In the genomic region with DNA sequence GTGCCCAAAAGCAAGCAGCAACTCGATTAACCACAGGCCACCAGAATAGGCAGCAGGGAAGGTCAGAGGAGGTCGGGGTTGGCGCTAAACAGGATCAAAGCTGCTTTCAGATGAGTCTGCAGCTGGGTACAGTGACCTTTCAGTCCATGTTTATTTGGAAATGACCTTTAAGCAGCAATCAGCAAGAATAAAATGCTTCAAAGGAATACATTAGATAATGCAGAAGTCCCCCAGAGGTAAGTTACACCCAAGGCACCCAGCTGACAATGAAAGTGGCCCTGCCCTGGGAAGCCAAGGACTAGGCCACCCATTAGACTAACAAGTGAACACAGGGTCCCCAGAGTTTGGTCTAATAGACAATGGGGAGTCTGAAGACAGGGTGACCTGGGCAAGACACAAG, we compare ENCODE assay signal across 24 mouse cellular contexts. TPM values are rescaled to one million over a fixed set of nuclear protein-coding genes. Genes with fewer than 3 reads are reported as not detected.
DNase-seq lines count a peak whose midpoint lies in the region; TF ChIP-seq lines count a peak whose summit lies in the region.
"Had no signal": no experiment of that assay in that cellular context is flagged by ENCODE, and none has a peak within 500 bp of the region (broad histone marks: within the 10 kb centered on the region; RNA-seq: fewer than 3 reads in every experiment).

No protein-coding gene starts in this region.

- H3K79me2 ChIP-seq in liver, adult 2 months (ENCODE audit: control insufficient read depth, insufficient read depth, low read length), result no peaks in the 10 kb centered on the region

- peaks cover 2% of the 10 kb centered on the region for H3K4me1 ChIP-seq in liver, adult 2 months (ENCODE audit: control insufficient read depth, insufficient read depth, low read length)
- H3K4me1 ChIP-seq in ES-E14 (ENCODE audit: control insufficient read depth in 2 of 2, insufficient read depth in 2 of 2, low read length in 2 of 2, poor library complexity in 1 of 2), result 0 out of 4 replicates have a peak, but pooled peaks cover 0 to 2% of the 10 kb centered on the region in 2 experiments
- H3K4me1 ChIP-seq: heart, embryonic 15.5 days had no signal

- 21% methylated on average over 3 of the region's 3 CpGs for WGBS in liver, adult 2 months

- in situ Hi-C loops in ES-E14 (cut with MboI; ENCODE audit: low sequenced_read_pairs in 2 of 2, unreplicated experiment in 2 of 2), result no loop called here

- peak; percentile 13 for DNase-seq in adrenal gland, postnatal 10 days
- DNase-seq in adrenal gland, adult 8-10 months, result no peak
- peak; percentile 57 for DNase-seq in liver, adult 2 months (ENCODE audit: extremely low read depth, low read depth, low spot score)
- DNase-seq in liver (no peak), ES-E14 (ENCODE audit: low read depth, low spot score) (peak; percentile 47)
- DNase-seq in adrenal gland, postnatal 36 days, result peak; percentile 16 to 17
- DNase-seq in layer of hippocampus, postnatal 25 days (ENCODE audit: extremely low spot score in 1 of 2, low spot score in 1 of 2), result no peak
- DNase-seq: cerebellum, adult 11 months; cerebellum, adult 2 months; cerebellum, adult 9-11 months; cerebellum, postnatal 25 days; gastrocnemius, postnatal 25 days; heart, adult 18-20 months; heart, postnatal 10 days; heart, postnatal 36 days; kidney, adult 2 months had no signal

- no peaks in the 10 kb centered on the region for H3K27me3 ChIP-seq in liver, adult 2 months (ENCODE audit: control insufficient read depth, insufficient read depth, low read length)
- H3K27me3 ChIP-seq: embryonic facial prominence, embryonic 12.5 days; embryonic facial prominence, embryonic 15.5 days; heart, embryonic 12.5 days; heart, embryonic 15.5 days; Patski had no signal

- no peak for TF ChIP-seq POLR2A in liver, adult 2 months (IDR thresholded peaks at IDR 0.05; ENCODE audit: extremely low read depth, insufficient read depth, low read length)

- no peak overlapping the region for H3K27ac ChIP-seq in liver, adult 2 months (replicated peaks; ENCODE audit: insufficient read depth, low read depth, low read length)
- H3K27ac ChIP-seq in ES-E14 (ENCODE audit: insufficient read depth, low read depth, low read length, poor library complexity, severe bottlenecking), result no peak overlapping the region
- H3K27ac ChIP-seq: embryonic facial prominence, embryonic 12.5 days; embryonic facial prominence, embryonic 15.5 days; heart, embryonic 15.5 days; hindbrain, embryonic 14.5 days had no signal

- no peaks in the 10 kb centered on the region for H3K9me3 ChIP-seq in ES-E14 (ENCODE audit: control insufficient read depth, insufficient read depth, low read depth, low read length)
- H3K9me3 ChIP-seq: embryonic facial prominence, embryonic 12.5 days; embryonic facial prominence, embryonic 15.5 days; heart, embryonic 12.5 days; heart, embryonic 15.5 days had no signal

- no peak overlapping the region for H3K4me3 ChIP-seq in liver, adult 2 months (ENCODE audit: insufficient read depth, low read depth, low read length)
- no peak overlapping the region for H3K4me3 ChIP-seq in ES-E14 (ENCODE audit: insufficient read depth in 1 of 2, low read depth in 1 of 2, low read length in 2 of 2, poor library complexity in 1 of 2, severe bottlenecking in 1 of 2)
- H3K4me3 ChIP-seq: embryonic facial prominence, embryonic 12.5 days; embryonic facial prominence, embryonic 15.5 days; heart, embryonic 12.5 days; heart, embryonic 15.5 days had no signal

- no peaks in the 10 kb centered on the region for H3K36me3 ChIP-seq in liver, adult 2 months (ENCODE audit: control insufficient read depth, insufficient read depth, low read length)
- H3K36me3 ChIP-seq in ES-E14 (ENCODE audit: control insufficient read depth, insufficient read depth, low read length, poor library complexity, severe bottlenecking), result no peaks in the 10 kb centered on the region; the same call in 1 of the 2 replicates
- H3K36me3 ChIP-seq: embryonic facial prominence, embryonic 12.5 days; embryonic facial prominence, embryonic 15.5 days; G1E; heart, embryonic 12.5 days; heart, embryonic 15.5 days had no signal

- no peak for TF ChIP-seq CTCF in liver, adult 2 months (IDR thresholded peaks at IDR 0.05; ENCODE audit: low read depth, low read length)

- H3K9ac ChIP-seq in liver, adult 2 months (ENCODE audit: low read depth, low read length), result no peak overlapping the region
- no peak overlapping the region for H3K9ac ChIP-seq in ES-E14 (ENCODE audit: insufficient read depth, low read depth, low read length, poor library complexity, severe bottlenecking)
- H3K9ac ChIP-seq: embryonic facial prominence, embryonic 12.5 days; embryonic facial prominence, embryonic 15.5 days; heart, embryonic 12.5 days; heart, embryonic 15.5 days; hindbrain, embryonic 14.5 days had no signal

TF ChIP-seq in ES-E14, 5 proteins besides CTCF, POLR2A, EP300 and RAD21:
- TF ChIP-seq HCFC1 (IDR thresholded peaks at IDR 0.05; ENCODE audit: borderline replicate concordance, insufficient read depth, low read length), result no peak
- TF ChIP-seq CHD2 (IDR thresholded peaks at IDR 0.05; ENCODE audit: low read depth, low read length), result no peak
- no peak for TF ChIP-seq ZC3H11A (IDR thresholded peaks at IDR 0.05; ENCODE audit: borderline replicate concordance, low read depth, low read length)
- TF ChIP-seq MAFK (IDR thresholded peaks at IDR 0.05; ENCODE audit: insufficient read depth, low read depth, low read length), result no peak
- no peak for TF ChIP-seq ZNF384 (IDR thresholded peaks at IDR 0.05; ENCODE audit: low read depth, low read length)

RNA-seq across cellular contexts. Expression of a gene that starts 30.2 kb away (rescaled TPM):
- 1 to 10 TPM; 1.9 to 3.0 TPM for total RNA-seq in adrenal gland, postnatal 10 days (2021)
- total RNA-seq in adrenal gland, adult 8-10 months (2022), result 1 to 10 TPM; 1.3 to 6.2 (median 3.7) TPM
- total RNA-seq in liver, adult 2 months (2014; rRNA removed), result 0.07 TPM in 1 of 2 replicates, not detected in the other
- 0.17 TPM in 1 of 2 replicates, not detected in the other for polyA plus RNA-seq in liver, adult 2 months (2012; rRNA removed)
- 0.45 and 0.90 TPM in 2 replicates for total RNA-seq in ES-E14 (2012; rRNA removed)
- total RNA-seq in adrenal gland, postnatal 36 days (2021), result 1 to 10 TPM; 1.6 to 3.9 TPM
- total RNA-seq in layer of hippocampus, postnatal 25 days (2021), result 10 to 100 TPM; 25.6 to 27.3 TPM
- total RNA-seq: gastrocnemius, adult 8-10 months; gastrocnemius, postnatal 25 days; heart, adult 18-20 months; heart, postnatal 10 days; heart, postnatal 36 days had no signal
- polyA plus RNA-seq: G1E had no signal

Comparison
In these comparisons a context has a peak if more than half of its experiments do, and no peak if none do; other contexts are left out.
1. DNase-seq: peak in adrenal gland, postnatal 10 days (single experiment), liver, adult 2 months (single experiment), ES-E14 (single experiment) and adrenal gland, postnatal 36 days (2 of 2); none in adrenal gland, adult 8-10 months (single experiment), liver (single experiment) and layer of hippocampus, postnatal 25 days (0 of 2).